Mouse (Mus musculus) layer of hippocampus, adult 18-20 months (tissue): ENCODE data around the gene Agap1. TPM values are rescaled to one million over a fixed set of nuclear protein-coding genes. Genes with fewer than 3 reads are reported as not detected.

Experiments
- DNase-seq, 2 experiments: peaks; one replicate each; pipeline ENCODE4 v3.0.0; 2022; ENCODE audit warnings: low spot score in 2 of 2
- total RNA-seq, 2 experiments: library from RNA; stranded (reverse); gene quantifications; 2 replicates each; pipeline ENCODE4 v1.2.3; 2021

Agap1 gene
- total RNA-seq, 2 experiments from 2014 or later, result 289 to 304 TPM

- no peak for DNase-seq
Observed at GRCm38 (mm10) chr1:89608766-89609165, 154.2 kb downstream of the Agap1 start.

- DNase-seq, result no peak
Observed at GRCm38 (mm10) chr1:89609964-89610363, 155.4 kb downstream of the Agap1 start.

GRCm38 (mm10) chr1:89611521-89611920, 156.9 kb downstream of the Agap1 start:
- DNase-seq, result no peak

- no peak for DNase-seq
Observed at GRCm38 (mm10) chr1:89613234-89613870, 158.7 kb downstream of the Agap1 start.

- DNase-seq, result no peak
Observed at GRCm38 (mm10) chr1:89616556-89616955, 161.9 kb downstream of the Agap1 start.

- DNase-seq, result no peak
Observed at GRCm38 (mm10) chr1:89617336-89617735, 162.7 kb downstream of the Agap1 start.

- no peak for DNase-seq
Observed at GRCm38 (mm10) chr1:89619963-89620362, 165.4 kb downstream of the Agap1 start.

GRCm38 (mm10) chr1:89621014-89621791, 166.6 kb downstream of the Agap1 start:
- no peak for DNase-seq

GRCm38 (mm10) chr1:89621952-89622351, 167.3 kb downstream of the Agap1 start:
- DNase-seq, result no peak

- DNase-seq, result peak in 1 of 2 experiments; percentile 37
Observed at GRCm38 (mm10) chr1:89622801-89623200, 168.2 kb downstream of the Agap1 start.

GRCm38 (mm10) chr1:89625312-89625711, 170.7 kb downstream of the Agap1 start:
- DNase-seq, result no peak

GRCm38 (mm10) chr1:89625967-89626366, 171.4 kb downstream of the Agap1 start:
- DNase-seq, result no peak

- no peak for DNase-seq
Observed at GRCm38 (mm10) chr1:89626940-89627339, 172.3 kb downstream of the Agap1 start.

- peak in 1 of 2 experiments; percentile 61 for DNase-seq
Observed at GRCm38 (mm10) chr1:89627650-89628049, 173.0 kb downstream of the Agap1 start.

- DNase-seq, result no peak
Observed at GRCm38 (mm10) chr1:89630836-89631235, 176.2 kb downstream of the Agap1 start.

- peak in 1 of 2 experiments; percentile 63 for DNase-seq
Observed at GRCm38 (mm10) chr1:89631747-89632146, 177.1 kb downstream of the Agap1 start.

GRCm38 (mm10) chr1:89634055-89634454, 179.4 kb downstream of the Agap1 start:
- DNase-seq, result no peak

GRCm38 (mm10) chr1:89635131-89635530, 180.5 kb downstream of the Agap1 start:
- DNase-seq, result no peak

- no peak for DNase-seq
Observed at GRCm38 (mm10) chr1:89637670-89638069, 183.1 kb downstream of the Agap1 start.

GRCm38 (mm10) chr1:89643445-89644100, 189.0 kb downstream of the Agap1 start:
- DNase-seq, result peak in 1 of 2 experiments; percentile 67

GRCm38 (mm10) chr1:89644120-89644519, 189.5 kb downstream of the Agap1 start:
- no peak for DNase-seq
